In the genomic region with DNA sequence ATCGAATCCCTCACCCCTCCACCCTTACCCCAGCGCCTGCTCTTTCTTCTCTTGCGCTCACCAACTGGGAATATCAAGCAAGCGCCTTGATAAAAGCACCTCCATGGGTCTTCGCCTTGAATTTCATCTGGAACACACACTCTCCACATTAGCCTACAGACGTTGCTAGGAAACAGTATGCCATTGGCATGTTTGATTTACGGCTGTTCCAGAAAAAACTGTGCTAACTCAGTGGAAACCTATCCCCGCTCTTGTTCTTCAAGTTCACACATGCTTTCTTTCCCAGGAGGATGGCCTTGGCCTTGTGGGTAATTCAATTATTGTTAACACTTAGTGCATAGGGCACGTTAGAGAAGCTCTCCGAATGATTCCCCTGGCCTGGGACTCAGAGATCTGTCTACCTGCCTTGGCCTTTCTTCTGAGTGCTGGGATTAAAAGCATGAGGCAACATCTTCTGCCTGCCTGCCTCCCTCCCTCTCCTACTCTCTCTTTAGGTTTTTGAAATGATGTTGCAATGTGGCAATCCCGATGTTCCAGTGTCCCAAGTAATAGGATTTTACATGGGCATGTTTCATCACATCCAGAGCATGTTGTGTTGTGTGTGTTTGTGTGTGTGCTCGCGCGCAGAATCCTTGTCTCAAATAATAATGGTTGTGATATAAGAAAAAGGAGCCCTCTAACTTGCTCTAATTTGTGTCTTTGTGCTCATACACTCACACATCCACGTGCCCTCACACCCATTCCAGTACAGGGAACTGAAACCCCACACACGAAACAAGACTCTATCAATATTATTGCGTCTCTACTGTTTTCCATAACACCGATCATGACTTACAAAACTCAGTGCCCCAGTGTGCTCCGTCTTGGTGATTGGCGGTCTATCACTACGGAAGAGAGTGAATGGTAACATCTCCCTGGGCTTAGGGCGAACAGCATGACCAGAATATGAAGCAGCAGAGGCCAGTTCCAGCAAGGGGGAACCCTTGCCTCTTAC, we compare ENCODE assay signal across 9 mouse cellular contexts. TPM values are rescaled to one million over a fixed set of nuclear protein-coding genes. Genes with fewer than 3 reads are reported as not detected.
A peak's percentile ranks its signal among the peaks of the same experiment; 100 is the strongest.
DNase-seq lines count a peak whose midpoint lies in the region; ATAC-seq and TF ChIP-seq lines count a peak whose summit lies in the region.
"Had no signal": no experiment of that assay in that cellular context is flagged by ENCODE, and none has a peak within 500 bp of the region (broad histone marks: within the 10 kb centered on the region; RNA-seq: fewer than 3 reads in every experiment).

No protein-coding gene starts in this region.

- TF ChIP-seq POLR2A in myocyte (IDR thresholded peaks at IDR 0.05; ENCODE audit: insufficient read length, low read depth): no peak

- DNase-seq in kidney, postnatal 4 days: no peak
- no peak for DNase-seq in urinary bladder, postnatal 10 days (ENCODE audit: low spot score)
- no peak for DNase-seq in urinary bladder, postnatal 25 days (ENCODE audit: low spot score)
- no peak for DNase-seq in gastrocnemius, adult 8-10 months (ENCODE audit: low spot score in 2 of 2)
- DNase-seq: right cerebral cortex, postnatal 14 days had no signal

- no peaks in the 10 kb centered on the region for H3K27me3 ChIP-seq in kidney, embryonic 15.5 days
- H3K27me3 ChIP-seq in embryonic facial prominence, embryonic 15.5 days: no peaks in the 10 kb centered on the region
- no peaks in the 10 kb centered on the region for H3K27me3 ChIP-seq in intestine, embryonic 16.5 days (replicated peaks; ENCODE audit: control insufficient read depth, insufficient read depth, low read length)
- H3K27me3 ChIP-seq in myocyte (ENCODE audit: control insufficient read depth, insufficient read depth, insufficient read length): no peaks in the 10 kb centered on the region

- H3K9me3 ChIP-seq in kidney, embryonic 15.5 days (replicated peaks): no peaks in the 10 kb centered on the region
- H3K9me3 ChIP-seq in embryonic facial prominence, embryonic 15.5 days (replicated peaks): no peaks in the 10 kb centered on the region
- no peaks in the 10 kb centered on the region for H3K9me3 ChIP-seq in intestine, embryonic 16.5 days (ENCODE audit: control insufficient read depth, low read length)

- ATAC-seq in kidney, embryonic 15.5 days (replicated peaks; ENCODE audit: low FRiP score): no peak
- no peak for ATAC-seq in embryonic facial prominence, embryonic 15.5 days (ENCODE audit: insufficient number of reproducible peaks, low FRiP score, low TSS enrichment, low read depth)
- ATAC-seq in intestine, embryonic 16.5 days: no peak

- peaks cover 32% of the 10 kb centered on the region for H3K36me3 ChIP-seq in kidney, embryonic 15.5 days
- H3K36me3 ChIP-seq in embryonic facial prominence, embryonic 15.5 days: peaks cover 15% of the 10 kb centered on the region
- peaks cover 9% of the 10 kb centered on the region for H3K36me3 ChIP-seq in intestine, embryonic 16.5 days (ENCODE audit: control insufficient read depth, insufficient read depth, low read length)
- peaks cover 34% of the 10 kb centered on the region for H3K36me3 ChIP-seq in myocyte (ENCODE audit: control insufficient read depth, insufficient read depth)

- peak overlapping the region; percentile 85 for H3K4me3 ChIP-seq in kidney, embryonic 15.5 days (replicated peaks)
- no peak overlapping the region for H3K4me3 ChIP-seq in embryonic facial prominence, embryonic 15.5 days (replicated peaks)
- no peak overlapping the region; the same call in 1 of the 2 replicates for H3K4me3 ChIP-seq in intestine, embryonic 16.5 days (ENCODE audit: low read length)
- H3K4me3 ChIP-seq in myocyte: peak overlapping the region; percentile 100

- WGBS in kidney, embryonic 15.5 days: 78% methylated on average over 22 of the region's 22 CpGs
- 64% methylated on average over 22 of the region's 22 CpGs for WGBS in embryonic facial prominence, embryonic 15.5 days
- 70% methylated on average over 22 of the region's 22 CpGs for WGBS in intestine, embryonic 16.5 days

- H3K9ac ChIP-seq in kidney, embryonic 15.5 days: no peak overlapping the region
- no peak overlapping the region for H3K9ac ChIP-seq in embryonic facial prominence, embryonic 15.5 days
- H3K9ac ChIP-seq in intestine, embryonic 16.5 days (ENCODE audit: low read depth, low read length): peak overlapping the region; percentile 71

- peaks cover 46% of the 10 kb centered on the region for H3K4me1 ChIP-seq in kidney, embryonic 15.5 days
- peaks cover 32% of the 10 kb centered on the region for H3K4me1 ChIP-seq in embryonic facial prominence, embryonic 15.5 days
- peaks cover 33% of the 10 kb centered on the region for H3K4me1 ChIP-seq in intestine, embryonic 16.5 days (ENCODE audit: control insufficient read depth, insufficient read depth, low read length)

- H3K4me2 ChIP-seq in kidney, embryonic 15.5 days: peak overlapping the region; percentile 95
- peak overlapping the region; percentile 80; the same call in 1 of the 2 replicates for H3K4me2 ChIP-seq in embryonic facial prominence, embryonic 15.5 days (replicated peaks)
- H3K4me2 ChIP-seq in intestine, embryonic 16.5 days (ENCODE audit: low read depth, low read length): peak overlapping the region; percentile 75
- peak overlapping the region; percentile 88 for H3K4me2 ChIP-seq in myocyte (ENCODE audit: low read depth)

- peaks cover 53% of the 10 kb centered on the region for H3K79me2 ChIP-seq in myocyte (ENCODE audit: control insufficient read depth, insufficient read depth)

- no peak overlapping the region for H3ac ChIP-seq in myocyte (ENCODE audit: control insufficient read depth, insufficient read length)

- H3K27ac ChIP-seq in kidney, embryonic 15.5 days: no peak overlapping the region
- peak overlapping the region; percentile 30; the same call in 1 of the 2 replicates for H3K27ac ChIP-seq in embryonic facial prominence, embryonic 15.5 days (replicated peaks)
- no peak overlapping the region for H3K27ac ChIP-seq in intestine, embryonic 16.5 days (ENCODE audit: low read length)

TF ChIP-seq in myocyte, 11 proteins besides CTCF, POLR2A, EP300 and RAD21:
- TF ChIP-seq REST (IDR thresholded peaks at IDR 0.05; ENCODE audit: insufficient read depth, insufficient read length) (no peak), TCF3 (IDR thresholded peaks at IDR 0.05; ENCODE audit: insufficient read length, low read depth) (no peak), POLR2AphosphoS2 (IDR thresholded peaks at IDR 0.05; ENCODE audit: insufficient read length, low read depth) (no peak), MAX (IDR thresholded peaks at IDR 0.05; ENCODE audit: low read depth) (no peak), CEBPB (IDR thresholded peaks at IDR 0.05; ENCODE audit: insufficient read depth, poor library complexity, severe bottlenecking) (no peak)
TF ChIP-seq in myocyte: peak in this region for 0.

RNA-seq across cellular contexts. Expression of a gene that starts 2.8 kb away (rescaled TPM):
- polyA plus RNA-seq in kidney, embryonic 15.5 days (2015; fragmentation: Nextera tagmentation; extraction: Ambion mirVana): 485 and 491 TPM in 2 replicates
- 191 and 194 TPM in 2 replicates for polyA plus RNA-seq in embryonic facial prominence, embryonic 15.5 days (2015; fragmentation: Nextera tagmentation; extraction: Ambion mirVana)
- polyA plus RNA-seq in intestine, embryonic 16.5 days (2015; fragmentation: Nextera tagmentation; extraction: Ambion mirVana): 321 and 332 TPM in 2 replicates
- polyA plus RNA-seq in myocyte (2012; fragmentation: generic; extraction: Trizol): 849 TPM
- 1 to 10 TPM in 3 of 4 experiments, under 1 TPM in 1; 0.75 to 4.7 (median 1.4) TPM for total RNA-seq in gastrocnemius, adult 8-10 months (2022)

RNA-seq across cellular contexts. Expression of a gene that starts 45.3 kb away (rescaled TPM):
- 14.4 and 16.6 TPM in 2 replicates for polyA plus RNA-seq in kidney, embryonic 15.5 days (2015; fragmentation: Nextera tagmentation; extraction: Ambion mirVana)
- polyA plus RNA-seq in embryonic facial prominence, embryonic 15.5 days (2015; fragmentation: Nextera tagmentation; extraction: Ambion mirVana): 5.6 and 6.0 TPM in 2 replicates
- polyA plus RNA-seq in intestine, embryonic 16.5 days (2015; fragmentation: Nextera tagmentation; extraction: Ambion mirVana): 6.1 and 7.4 TPM in 2 replicates
- polyA plus RNA-seq in myocyte (2012; fragmentation: generic; extraction: Trizol): 5.3 TPM
- 1 to 10 TPM in 2 of 4 experiments, under 1 TPM in 2; 0.31 to 2.3 (median 0.82) TPM for total RNA-seq in gastrocnemius, adult 8-10 months (2022)

RNA-seq across cellular contexts. Expression of a gene that starts 56.7 kb away (rescaled TPM):
- 8.2 and 12.7 TPM in 2 replicates for polyA plus RNA-seq in kidney, embryonic 15.5 days (2015; fragmentation: Nextera tagmentation; extraction: Ambion mirVana)
- 4.9 and 6.4 TPM in 2 replicates for polyA plus RNA-seq in embryonic facial prominence, embryonic 15.5 days (2015; fragmentation: Nextera tagmentation; extraction: Ambion mirVana)
- polyA plus RNA-seq in intestine, embryonic 16.5 days (2015; fragmentation: Nextera tagmentation; extraction: Ambion mirVana): 352 and 475 TPM in 2 replicates
- not detected for polyA plus RNA-seq in myocyte (2012; fragmentation: generic; extraction: Trizol)
- 1 to 10 TPM in 2 of 4 experiments, under 1 TPM in 2; 0.19 to 1.4 (median 0.76) TPM for total RNA-seq in gastrocnemius, adult 8-10 months (2022)

Comparison
In these comparisons a context has a peak if more than half of its experiments do, and no peak if none do; other contexts are left out.
1. H3K4me3 ChIP-seq: peak in kidney, embryonic 15.5 days (single experiment) and myocyte (single experiment); none in embryonic facial prominence, embryonic 15.5 days (single experiment) and intestine, embryonic 16.5 days (single experiment).
2. RNA of a gene that starts 56.7 kb away (polyA plus RNA-seq): 352 to 475 TPM in intestine, embryonic 16.5 days; 8.2 to 12.7 TPM in kidney, embryonic 15.5 days, 4.9 to 6.4 TPM in embryonic facial prominence, embryonic 15.5 days and not detected in myocyte (single experiment); every median in the first group is over 10 times any median in the second.
3. Peak in every context shown above with its lines, with median percentiles within 50 percentile points of each other: H3K4me2 ChIP-seq.